Mouse (Mus musculus): ENCODE results near the gene Siva1.

The Siva1 gene

DNA sequence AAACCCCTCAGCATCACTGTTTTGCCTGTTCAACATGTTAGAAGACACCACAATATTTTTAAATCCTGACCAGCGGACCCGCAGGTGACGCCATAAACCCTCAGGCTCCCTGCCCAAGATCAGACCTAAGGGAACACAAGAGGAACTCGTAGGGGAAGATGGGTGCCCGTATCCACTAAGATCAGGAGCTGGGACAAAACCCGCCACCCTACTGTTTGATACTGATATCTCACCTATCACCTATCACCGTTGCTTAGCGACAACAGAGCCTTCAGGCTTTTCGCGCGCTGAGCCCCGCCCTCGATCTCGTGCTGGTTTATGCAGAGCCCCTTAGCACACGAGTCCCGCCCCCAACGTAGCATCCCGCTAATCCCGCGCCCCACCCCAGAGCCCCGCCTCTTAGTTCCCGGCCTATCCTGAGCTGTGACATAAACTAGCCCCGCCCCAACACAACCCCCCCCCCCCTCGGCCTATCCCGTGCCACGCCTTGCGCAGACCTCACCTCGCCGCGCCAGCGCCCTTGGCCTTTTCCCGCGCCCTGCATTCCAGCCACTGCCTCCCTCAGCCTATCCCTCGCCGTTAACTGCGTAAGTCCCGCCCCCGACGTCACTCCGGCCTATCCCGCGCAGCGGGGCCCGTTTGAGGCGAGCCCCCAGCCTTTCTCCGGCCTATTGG lies at the start of gene Siva1:
Gene Siva1 (plus strand): TSS at position 500 of the 675 bp plus-strand sequence.
- peak; percentile 97 for DNase-seq (ENCODE audit: low read depth, low spot score)

DNA sequence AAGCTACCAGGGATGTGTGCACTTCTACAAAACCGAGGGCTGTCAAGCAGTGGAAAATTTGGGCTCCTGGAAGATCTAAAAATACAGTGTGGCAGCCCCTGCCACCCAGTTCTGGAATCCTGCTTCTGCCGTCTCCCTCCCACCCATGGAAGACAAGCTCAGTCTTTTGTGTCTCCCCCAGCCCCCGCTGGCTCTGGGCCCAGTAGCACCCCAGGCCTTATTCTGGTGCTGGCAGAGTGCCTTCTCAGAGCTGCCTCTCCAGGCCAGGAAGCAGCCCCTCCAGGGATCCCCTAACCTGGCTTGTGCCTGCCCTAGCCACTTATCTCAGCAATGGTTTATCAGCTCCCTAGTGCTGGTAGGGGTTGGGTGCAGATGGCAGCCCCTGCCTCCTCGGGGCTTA lies 49.5 kb upstream of the Siva1 start:
- no peak for DNase-seq (ENCODE audit: low read depth, low spot score)

GRCm38 (mm10) chr12:112595626-112596025 lies 48.9 kb upstream of the Siva1 start:
- DNase-seq (ENCODE audit: low read depth, low spot score) = peak; percentile 88

DNA sequence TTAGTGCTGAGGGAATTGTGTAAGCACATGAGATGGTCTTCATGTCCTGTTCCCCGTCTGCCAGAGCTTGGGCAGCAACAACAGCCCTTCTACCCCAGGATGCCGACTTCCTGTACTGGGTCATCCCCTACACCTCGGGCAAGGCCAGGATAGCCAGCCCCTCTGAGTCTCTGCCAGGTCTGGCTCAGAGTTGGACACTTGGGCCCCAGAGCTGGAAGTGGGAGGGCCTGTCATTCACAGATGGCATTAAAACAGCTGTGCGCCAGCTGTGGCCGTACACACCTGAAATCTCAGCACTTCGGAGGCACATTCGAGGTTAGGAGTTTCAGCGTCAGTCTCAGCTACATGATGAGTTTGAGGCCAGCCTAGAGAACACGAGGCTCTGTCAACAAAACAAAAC lies 48.0 kb upstream of the Siva1 start:
- peak; percentile 65 for DNase-seq (ENCODE audit: low read depth, low spot score)

- no peak for DNase-seq (ENCODE audit: low read depth, low spot score)
Measured at GRCm38 (mm10) chr12:112596891-112597500, 47.5 kb upstream of the Siva1 start.

DNA sequence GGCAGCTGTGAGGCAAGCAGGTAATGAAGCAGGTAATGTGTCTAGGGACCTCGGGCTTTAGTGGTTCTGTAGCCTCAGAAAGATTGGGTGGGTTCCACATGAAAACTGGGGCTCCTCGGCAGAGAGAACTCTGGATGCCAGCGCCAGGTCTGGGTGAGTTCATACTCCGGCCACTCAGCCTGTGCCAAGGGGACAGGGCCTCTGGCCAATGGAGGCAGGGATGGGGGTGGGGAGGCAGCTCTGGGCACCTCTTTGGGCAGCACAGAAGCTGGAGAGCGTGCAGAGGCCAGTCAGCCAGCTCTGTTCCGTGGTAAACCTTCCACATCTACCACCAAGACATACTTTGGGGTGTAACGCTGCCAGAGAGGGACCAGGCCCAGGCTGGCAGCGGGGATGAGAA lies 46.9 kb upstream of the Siva1 start:
- no peak for DNase-seq (ENCODE audit: low read depth, low spot score)

- DNase-seq (ENCODE audit: low read depth, low spot score) = peak; percentile 74
Measured at GRCm38 (mm10) chr12:112599198-112599597, 45.3 kb upstream of the Siva1 start.

DNA sequence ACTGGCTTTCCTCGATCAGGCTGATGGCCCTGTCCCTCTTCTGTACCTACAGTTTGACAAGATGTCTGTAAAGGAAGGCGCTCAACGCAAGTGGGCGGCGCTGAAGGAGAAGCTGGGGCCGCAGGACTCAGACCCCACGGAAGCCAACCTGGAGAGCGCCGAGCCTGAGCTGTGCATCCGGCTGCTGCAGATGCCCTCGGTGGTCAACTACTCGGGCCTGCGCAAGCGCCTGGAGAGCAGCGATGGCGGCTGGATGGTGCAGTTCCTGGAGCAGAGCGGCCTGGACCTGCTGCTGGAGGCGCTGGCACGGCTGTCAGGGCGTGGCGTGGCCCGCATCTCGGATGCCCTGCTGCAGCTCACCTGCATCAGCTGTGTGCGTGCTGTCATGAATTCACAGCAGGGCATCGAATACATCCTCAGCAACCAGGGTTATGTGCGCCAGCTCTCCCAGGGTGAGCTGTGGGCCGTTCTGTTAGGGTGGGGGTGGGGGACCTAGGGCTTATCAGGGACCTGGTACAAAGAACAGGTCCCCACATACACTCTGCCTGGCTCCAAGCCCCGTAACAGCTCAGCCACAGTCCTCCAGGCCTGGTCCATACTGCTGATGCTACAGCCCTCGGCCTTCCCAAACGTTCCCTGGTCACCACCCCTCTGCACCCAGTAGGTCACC lies 44.4 kb upstream of the Siva1 start:
- no peak for DNase-seq (ENCODE audit: low read depth, low spot score)

DNA sequence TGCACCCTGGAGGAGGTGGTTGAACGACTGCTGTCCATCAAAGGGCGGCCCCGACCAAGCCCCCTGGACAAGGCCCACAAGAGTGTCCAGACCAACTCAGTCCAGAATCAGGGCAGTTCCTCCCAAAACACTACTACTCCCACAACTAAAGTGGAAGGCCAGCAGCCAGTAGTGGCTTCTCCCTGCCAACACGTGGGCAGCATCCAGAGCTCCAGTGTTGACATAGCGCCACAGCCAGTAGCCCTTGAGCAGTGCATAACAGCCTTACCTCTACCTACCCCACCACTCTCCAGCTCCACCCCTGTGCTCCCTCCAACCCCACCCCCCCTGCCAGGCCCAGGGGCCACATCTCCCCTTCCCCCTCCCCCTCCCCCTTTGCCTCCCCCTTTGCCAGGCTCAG lies 40.5 kb upstream of the Siva1 start:
- no peak for DNase-seq (ENCODE audit: low read depth, low spot score)

DNA sequence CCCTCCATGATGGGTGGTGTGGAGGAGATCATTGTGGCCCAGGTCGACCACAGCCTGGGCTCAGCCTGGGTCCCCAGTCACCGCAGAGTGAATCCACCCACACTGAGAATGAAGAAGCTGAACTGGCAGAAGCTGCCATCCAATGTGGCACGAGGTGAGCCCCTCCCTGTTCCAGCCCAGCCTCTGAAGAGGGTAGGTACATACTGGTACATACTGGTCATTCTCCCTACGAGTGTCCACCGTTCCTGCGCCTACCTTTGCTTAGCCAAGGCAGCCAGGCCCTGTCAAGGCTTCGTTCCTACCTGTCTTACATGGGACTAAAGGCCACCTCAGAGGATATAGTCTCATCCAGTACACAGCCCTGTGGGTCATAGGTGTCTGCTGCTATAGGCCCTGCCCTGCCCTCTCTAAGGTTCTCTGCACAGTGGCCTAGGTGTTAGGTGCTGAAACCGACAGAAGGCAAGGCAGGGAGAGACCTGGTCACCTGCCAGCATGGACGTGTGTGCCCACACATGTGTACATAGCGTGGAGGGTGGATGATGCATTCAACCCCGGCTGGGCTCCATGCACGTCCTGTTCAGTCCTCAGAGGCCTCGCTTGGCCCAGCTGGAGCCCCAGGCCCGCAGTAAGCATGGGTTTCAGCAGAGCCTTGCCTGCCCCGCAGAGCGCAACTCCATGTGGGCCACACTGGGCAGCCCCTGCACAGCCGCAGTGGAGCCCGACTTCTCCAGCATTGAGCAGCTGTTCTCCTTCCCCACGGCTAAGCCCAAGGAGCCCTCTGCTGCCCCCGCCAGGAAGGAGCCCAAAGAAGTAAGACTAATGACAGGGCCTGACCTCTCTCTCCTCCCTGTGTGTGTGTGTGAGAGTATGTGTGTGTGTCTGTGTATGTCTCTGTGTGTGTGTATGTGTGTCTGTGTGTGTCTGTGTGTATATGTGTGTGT lies 39.5 kb upstream of the Siva1 start:
- DNase-seq (ENCODE audit: low read depth, low spot score) = peak; percentile 71

- DNase-seq (ENCODE audit: low read depth, low spot score) = peak; percentile 79
Measured at GRCm38 (mm10) chr12:112605766-112606165, 38.7 kb upstream of the Siva1 start.

- DNase-seq (ENCODE audit: low read depth, low spot score) = peak; percentile 79
Measured at GRCm38 (mm10) chr12:112606998-112607397, 37.5 kb upstream of the Siva1 start.

- DNase-seq (ENCODE audit: low read depth, low spot score) = no peak
Measured at GRCm38 (mm10) chr12:112609031-112609430, 35.4 kb upstream of the Siva1 start.

- DNase-seq (ENCODE audit: low read depth, low spot score) = no peak
Measured at GRCm38 (mm10) chr12:112616668-112617067, 27.8 kb upstream of the Siva1 start.

DNA sequence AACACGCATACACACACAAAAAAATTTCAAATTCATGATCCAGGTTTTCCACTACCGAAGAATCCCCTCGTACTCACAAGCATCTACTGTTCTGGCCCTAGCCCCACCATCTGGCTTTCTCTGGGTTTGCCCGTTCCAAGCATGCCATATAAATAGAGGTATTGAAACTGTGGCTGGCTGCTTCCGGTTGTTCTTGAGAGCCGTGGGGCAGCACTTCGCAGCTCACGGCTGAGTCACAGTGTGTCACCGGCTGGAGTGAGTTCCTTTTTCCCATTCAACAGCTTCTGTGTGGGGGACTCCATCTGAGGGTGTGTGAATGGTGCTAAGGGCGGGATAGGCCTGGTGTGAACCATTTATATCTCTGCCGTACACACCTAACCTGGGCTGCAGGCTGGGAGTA lies 27.3 kb upstream of the Siva1 start:
- peak; percentile 79 for DNase-seq (ENCODE audit: low read depth, low spot score)

DNA sequence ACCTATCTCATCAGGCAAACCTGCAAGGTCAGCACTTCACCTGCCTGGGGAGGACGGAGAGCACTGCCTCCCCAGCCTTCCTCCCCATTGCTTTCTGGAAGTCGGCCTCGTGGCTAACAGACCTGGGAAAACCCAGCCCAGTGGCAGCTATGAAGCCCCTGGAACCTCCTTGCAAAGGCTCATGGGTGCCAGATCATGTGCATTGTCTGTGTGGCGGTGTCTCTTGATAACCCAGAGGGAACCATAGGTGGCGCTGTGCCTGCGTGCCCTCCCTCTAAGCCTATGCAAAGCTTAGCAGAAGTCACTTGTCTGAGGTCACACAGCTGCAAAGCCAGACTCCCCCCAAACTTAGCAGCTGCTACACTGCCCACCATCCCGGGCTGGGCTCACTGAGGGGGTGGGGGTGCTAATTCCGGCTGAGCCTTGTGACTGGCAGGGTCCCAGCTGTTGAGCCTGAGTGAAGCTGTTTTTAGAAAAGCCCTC lies 26.5 kb upstream of the Siva1 start:
- peak; percentile 65 for DNase-seq (ENCODE audit: low read depth, low spot score)

DNA sequence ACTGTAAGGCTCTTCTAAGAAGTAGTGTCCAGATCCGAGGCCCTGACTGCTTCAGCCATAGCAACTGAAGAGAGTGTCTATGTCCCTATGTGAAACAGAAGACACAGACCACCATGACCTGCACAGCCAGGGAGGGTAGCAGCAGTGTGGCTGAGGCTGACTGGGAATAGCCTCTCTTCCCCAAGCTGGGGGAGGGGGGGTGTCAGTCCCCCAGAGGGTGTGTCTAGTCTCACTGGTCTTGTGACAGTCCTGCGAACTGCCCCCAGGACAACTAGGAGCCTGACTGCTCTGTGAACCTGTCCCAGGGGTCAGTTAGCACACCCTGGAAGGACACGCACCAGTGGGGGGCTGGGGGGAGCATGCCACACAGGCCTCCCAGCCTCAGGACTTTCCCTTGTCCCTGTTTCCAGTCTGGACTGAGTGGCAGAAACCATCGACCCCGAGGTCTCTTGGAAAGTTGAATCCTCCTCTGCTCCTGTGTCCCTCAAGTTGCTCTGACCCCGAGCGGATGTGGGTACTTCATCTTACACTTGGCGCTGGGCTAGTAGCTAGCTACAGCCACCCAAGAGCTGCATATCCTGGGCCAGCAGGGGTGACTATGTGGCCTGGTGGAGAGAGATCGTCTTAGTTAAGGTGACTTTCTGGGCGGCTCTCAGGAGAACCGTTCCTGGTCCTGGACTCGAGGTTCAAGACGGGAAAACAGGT lies 25.3 kb upstream of the Siva1 start:
- no peak for DNase-seq (ENCODE audit: low read depth, low spot score)

DNA sequence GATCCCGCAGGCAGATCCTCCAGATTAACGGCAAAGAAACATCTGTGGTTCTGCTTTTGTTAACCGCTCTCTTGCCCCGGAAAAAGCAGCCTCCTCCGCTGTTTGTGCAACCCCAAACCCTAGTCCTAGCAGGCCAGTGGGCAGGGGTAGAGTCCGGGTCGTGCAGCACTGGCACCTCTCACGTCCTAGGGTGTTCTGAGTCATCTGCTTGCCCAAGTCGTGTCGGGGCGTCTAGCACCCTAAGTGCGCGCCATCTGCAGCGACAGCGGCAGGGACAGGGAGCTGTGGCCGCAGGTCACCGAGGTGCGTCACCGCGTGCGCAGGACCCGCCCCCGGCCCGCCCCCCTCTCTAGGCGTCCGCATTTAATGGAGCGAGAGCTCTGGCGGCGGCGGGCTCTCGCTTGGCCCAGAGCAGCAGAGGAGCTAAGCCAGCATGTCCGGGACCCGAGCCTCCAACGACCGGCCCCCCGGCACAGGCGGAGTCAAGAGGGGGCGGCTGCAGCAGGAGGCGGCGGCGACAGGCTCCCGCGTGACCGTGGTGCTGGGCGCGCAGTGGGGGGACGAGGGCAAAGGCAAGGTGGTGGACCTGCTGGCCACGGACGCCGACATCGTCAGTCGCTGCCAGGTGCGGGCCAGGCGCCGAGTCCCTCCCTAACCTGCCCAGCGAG lies 24.7 kb upstream of the Siva1 start, which contains the start of gene Adssl1:
Gene Adssl1 (plus strand): TSS at position 360 of the 668 bp plus-strand sequence.
- DNase-seq (ENCODE audit: low read depth, low spot score) = no peak

GRCm38 (mm10) chr12:112620354-112621061 lies 24.0 kb upstream of the Siva1 start:
- no peak for DNase-seq (ENCODE audit: low read depth, low spot score)

- peak; percentile 68 for DNase-seq (ENCODE audit: low read depth, low spot score)
Measured at GRCm38 (mm10) chr12:112621900-112622299, 22.6 kb upstream of the Siva1 start.
